Mouse (Mus musculus) C2C12 (cell line): ENCODE results near the gene Limd1.

Source experiments
- CEBPB ChIP-seq: IDR thresholded peaks from one replicate; pipeline ENCODE4 v1.6.1; 2011; ENCODE audit warnings: low read depth, mild to moderate bottlenecking, control low read depth, moderate library complexity
- CTCF ChIP-seq: IDR thresholded peaks from one replicate; pipeline ENCODE4 v1.5.1; 2011; ENCODE audit not compliant: control insufficient read depth, insufficient read depth, insufficient read length
- FOSL1 ChIP-seq: IDR thresholded peaks from one replicate; pipeline ENCODE4 v1.8.0; 2011; ENCODE audit warnings: mild to moderate bottlenecking, low read length; ENCODE audit not compliant: poor library complexity, insufficient read depth, severe bottlenecking
- MAX ChIP-seq: IDR thresholded peaks from one replicate; pipeline ENCODE4 v1.6.1; 2011; ENCODE audit warnings: mild to moderate bottlenecking, control low read depth
- MYOD1 ChIP-seq: IDR thresholded peaks from one replicate; pipeline ENCODE4 v1.6.1; 2011; ENCODE audit warnings: low read depth; ENCODE audit not compliant: control insufficient read depth, insufficient read length
- USF1 ChIP-seq: IDR thresholded peaks from one replicate; pipeline ENCODE4 v1.6.1; 2011; ENCODE audit warnings: low read depth, mild to moderate bottlenecking, control low read depth, moderate library complexity

GRCm38 (mm10) chr9:123526502-123526901, 48.0 kb downstream of the Limd1 start:
- TF ChIP-seq CTCF (no peak), USF1 (no peak), MAX (no peak), CEBPB (no peak), MYOD1 (no peak), FOSL1 (no peak)
